In genomic region chr7:142499010-142499721, GRCm38 (mm10) we compare ENCODE assay signal across 15 mouse cellular contexts. TPM values are rescaled to one million over a fixed set of nuclear protein-coding genes. Genes with fewer than 3 reads are reported as not detected.
DNase-seq lines count a peak whose midpoint lies in the region; ATAC-seq lines count a peak whose summit lies in the region.
"Had no signal": no experiment of that assay in that cellular context is flagged by ENCODE, and none has a peak within 500 bp of the region (broad histone marks: within the 10 kb centered on the region; RNA-seq: fewer than 3 reads in every experiment).

No protein-coding gene starts in this region.

- H3K4me3 ChIP-seq in heart, embryonic 10.5 days: no peak overlapping the region
- no peak overlapping the region for H3K4me3 ChIP-seq in kidney, embryonic 15.5 days (replicated peaks)
- H3K4me3 ChIP-seq in embryonic facial prominence, embryonic 14.5 days (ENCODE audit: low read depth, low read length): no peak overlapping the region
- H3K4me3 ChIP-seq in stomach, embryonic 15.5 days (replicated peaks): no peak overlapping the region

- no peak for ATAC-seq in kidney, embryonic 15.5 days (replicated peaks; ENCODE audit: low FRiP score)
- no peak for ATAC-seq in embryonic facial prominence, embryonic 14.5 days (ENCODE audit: low read depth)
- ATAC-seq in stomach, embryonic 15.5 days (ENCODE audit: insufficient read depth, low FRiP score, low read depth): no peak
- ATAC-seq: Patski had no signal

- no peaks in the 10 kb centered on the region; the same call in 1 of the 2 replicates for H3K36me3 ChIP-seq in heart, embryonic 10.5 days
- peaks cover 19% of the 10 kb centered on the region for H3K36me3 ChIP-seq in kidney, embryonic 15.5 days
- H3K36me3 ChIP-seq in embryonic facial prominence, embryonic 14.5 days (ENCODE audit: control insufficient read depth, insufficient read depth, low read length): no peaks in the 10 kb centered on the region
- peaks cover 4% of the 10 kb centered on the region; the same call in 1 of the 2 replicates for H3K36me3 ChIP-seq in stomach, embryonic 15.5 days

- H3K4me1 ChIP-seq in heart, embryonic 10.5 days: peaks cover 30% of the 10 kb centered on the region
- H3K4me1 ChIP-seq in kidney, embryonic 15.5 days: peaks cover 30% of the 10 kb centered on the region
- H3K4me1 ChIP-seq in embryonic facial prominence, embryonic 14.5 days (ENCODE audit: control insufficient read depth, insufficient read depth, low read length): no peaks in the 10 kb centered on the region; the same call in 1 of the 2 replicates
- no peaks in the 10 kb centered on the region for H3K4me1 ChIP-seq in stomach, embryonic 15.5 days

- DNase-seq in heart, embryonic 10.5 days (ENCODE audit: low spot score): no peak
- DNase-seq in heart, postnatal 14 days: no peak
- DNase-seq in kidney, adult 8-10 months: no peak
- DNase-seq in embryonic facial prominence, embryonic 14.5 days (ENCODE audit: low spot score): no peak
- DNase-seq in adipocyte (ENCODE audit: low spot score): no peak
- no peak for DNase-seq in cerebellum, postnatal 25 days
- DNase-seq: cerebellum, adult 11 months; kidney, adult 18-20 months; layer of hippocampus, adult 9-11 months; left cerebral cortex, postnatal 4 days; lung, adult 2 months; thymus, postnatal 36 days had no signal

- H3K27ac ChIP-seq in heart, embryonic 10.5 days: peak overlapping the region; percentile 81
- peak overlapping the region; percentile 73 for H3K27ac ChIP-seq in kidney, embryonic 15.5 days
- peak overlapping the region; percentile 62 for H3K27ac ChIP-seq in embryonic facial prominence, embryonic 14.5 days (replicated peaks; ENCODE audit: low read depth, low read length)
- H3K27ac ChIP-seq in stomach, embryonic 15.5 days: 0 out of 2 replicates have a peak overlapping the region, but pooled peaks have one; percentile 12

- H3K27me3 ChIP-seq in heart, embryonic 10.5 days (ENCODE audit: insufficient read depth, poor library complexity, severe bottlenecking): no peaks in the 10 kb centered on the region
- H3K27me3 ChIP-seq in kidney, embryonic 15.5 days: no peaks in the 10 kb centered on the region
- no peaks in the 10 kb centered on the region for H3K27me3 ChIP-seq in embryonic facial prominence, embryonic 14.5 days (replicated peaks; ENCODE audit: control insufficient read depth, insufficient read depth, low read length)
- no peaks in the 10 kb centered on the region for H3K27me3 ChIP-seq in stomach, embryonic 15.5 days (replicated peaks)
- H3K27me3 ChIP-seq: Patski had no signal

- intact Hi-C loops in heart, postnatal 14 days (cut with DNase I): no loop called here

- H3K4me2 ChIP-seq in kidney, embryonic 15.5 days: no peak overlapping the region
- H3K4me2 ChIP-seq in embryonic facial prominence, embryonic 14.5 days (ENCODE audit: low read depth, low read length): no peak overlapping the region
- H3K4me2 ChIP-seq in stomach, embryonic 15.5 days: no peak overlapping the region

- H3K9me3 ChIP-seq in heart, embryonic 10.5 days: no peaks in the 10 kb centered on the region
- H3K9me3 ChIP-seq in kidney, embryonic 15.5 days (replicated peaks): no peaks in the 10 kb centered on the region
- no peaks in the 10 kb centered on the region for H3K9me3 ChIP-seq in embryonic facial prominence, embryonic 14.5 days (ENCODE audit: control insufficient read depth, low read length)
- H3K9me3 ChIP-seq in stomach, embryonic 15.5 days: no peaks in the 10 kb centered on the region

- no peak overlapping the region for H3K9ac ChIP-seq in kidney, embryonic 15.5 days
- H3K9ac ChIP-seq in embryonic facial prominence, embryonic 14.5 days (ENCODE audit: low read depth, low read length): no peak overlapping the region
- H3K9ac ChIP-seq in stomach, embryonic 15.5 days: no peak overlapping the region

- 20% methylated on average over 5 of the region's 5 CpGs for WGBS in heart, embryonic 10.5 days
- WGBS in kidney, embryonic 15.5 days: 59% methylated on average over 5 of the region's 5 CpGs
- WGBS in embryonic facial prominence, embryonic 14.5 days: 64% methylated on average over 5 of the region's 5 CpGs
- WGBS in stomach, embryonic 15.5 days: 58% methylated on average over 5 of the region's 5 CpGs

RNA-seq across cellular contexts. Expression of gene Tnnt3, which starts 0.5 kb away (rescaled TPM):
- 9.5 and 10.4 TPM in 2 replicates for polyA plus RNA-seq in heart, embryonic 10.5 days (2016; fragmentation: Nextera tagmentation; extraction: Ambion mirVana)
- 1 to 10 TPM; 1.2 to 1.4 TPM for total RNA-seq in heart, postnatal 14 days (2021)
- 23.5 and 46.2 TPM in 2 replicates for polyA plus RNA-seq in kidney, embryonic 15.5 days (2015; fragmentation: Nextera tagmentation; extraction: Ambion mirVana)
- 376 and 643 TPM in 2 replicates for polyA plus RNA-seq in embryonic facial prominence, embryonic 14.5 days (2014; fragmentation: Nextera tagmentation; extraction: Ambion mirVana)
- 4.6 and 11.8 TPM in 2 replicates for polyA plus RNA-seq in stomach, embryonic 15.5 days (2015; fragmentation: Nextera tagmentation; extraction: Ambion mirVana)

RNA-seq across cellular contexts. Expression of gene Mrpl23, which starts 33.3 kb away (rescaled TPM):
- polyA plus RNA-seq in heart, embryonic 10.5 days (2016; fragmentation: Nextera tagmentation; extraction: Ambion mirVana): 17.1 and 25.1 TPM in 2 replicates
- 1 to 10 TPM; 2.7 to 7.4 TPM for total RNA-seq in heart, postnatal 14 days (2021)
- polyA plus RNA-seq in kidney, embryonic 15.5 days (2015; fragmentation: Nextera tagmentation; extraction: Ambion mirVana): 25.8 and 26.8 TPM in 2 replicates
- 30.3 and 33.1 TPM in 2 replicates for polyA plus RNA-seq in embryonic facial prominence, embryonic 14.5 days (2014; fragmentation: Nextera tagmentation; extraction: Ambion mirVana)
- polyA plus RNA-seq in stomach, embryonic 15.5 days (2015; fragmentation: Nextera tagmentation; extraction: Ambion mirVana): 21.9 and 26.2 TPM in 2 replicates

RNA-seq across cellular contexts. Expression of gene Lsp1, which starts 38.6 kb away (rescaled TPM):
- polyA plus RNA-seq in heart, embryonic 10.5 days (2016; fragmentation: Nextera tagmentation; extraction: Ambion mirVana): 32.0 and 36.9 TPM in 2 replicates
- total RNA-seq in heart, postnatal 14 days (2021): 10 to 100 TPM; 63.5 to 77.2 TPM
- 115 and 139 TPM in 2 replicates for polyA plus RNA-seq in kidney, embryonic 15.5 days (2015; fragmentation: Nextera tagmentation; extraction: Ambion mirVana)
- 40.1 and 42.6 TPM in 2 replicates for polyA plus RNA-seq in embryonic facial prominence, embryonic 14.5 days (2014; fragmentation: Nextera tagmentation; extraction: Ambion mirVana)
- polyA plus RNA-seq in stomach, embryonic 15.5 days (2015; fragmentation: Nextera tagmentation; extraction: Ambion mirVana): 196 and 211 TPM in 2 replicates

RNA-seq across cellular contexts. Expression of gene Tnni2, which starts 57.6 kb away (rescaled TPM):
- polyA plus RNA-seq in heart, embryonic 10.5 days (2016; fragmentation: Nextera tagmentation; extraction: Ambion mirVana): 51.9 and 56.4 TPM in 2 replicates
- total RNA-seq in heart, postnatal 14 days (2021): 1 to 10 TPM; 5.7 to 7.8 TPM
- 19.0 and 45.8 TPM in 2 replicates for polyA plus RNA-seq in kidney, embryonic 15.5 days (2015; fragmentation: Nextera tagmentation; extraction: Ambion mirVana)
- 319 and 564 TPM in 2 replicates for polyA plus RNA-seq in embryonic facial prominence, embryonic 14.5 days (2014; fragmentation: Nextera tagmentation; extraction: Ambion mirVana)
- polyA plus RNA-seq in stomach, embryonic 15.5 days (2015; fragmentation: Nextera tagmentation; extraction: Ambion mirVana): 10.4 and 13.3 TPM in 2 replicates
- total RNA-seq: left cerebral cortex, postnatal 4 days had no signal

Comparison
In these comparisons a context has a peak if more than half of its experiments do, and no peak if none do; other contexts are left out.
1. H3K27ac ChIP-seq: peak in every context shown above with its lines; median percentile 81 in heart, embryonic 10.5 days; 73 in kidney, embryonic 15.5 days; 62 in embryonic facial prominence, embryonic 14.5 days; 12 in stomach, embryonic 15.5 days.